Mouse (Mus musculus) intestine, embryonic 16.5 days (tissue): Measurements from ENCODE around the gene Tmem102. TPM values are rescaled to one million over a fixed set of nuclear protein-coding genes. Genes with fewer than 3 reads are reported as not detected.

Experiments
- ATAC-seq: fragments of 200-750 bp; cut with Nextera tagmentation; 2 replicates; pipeline ENCODE4 v1.8.0; 2017; ENCODE audit warnings: moderate TSS enrichment, moderate library complexity
- H3K27ac ChIP-seq: fragments of 300-500 bp; sonication (generic); 2 replicates; pipeline ENCODE4 v1.5.1; 2014; ENCODE audit warnings: mild to moderate bottlenecking, low read length
- H3K27me3 ChIP-seq: fragments of 300-500 bp; sonication (generic); replicated peaks from 2 replicates; pipeline ENCODE4 v1.6.1; 2014; ENCODE audit warnings: low read length, control low read depth, mixed read lengths; ENCODE audit not compliant: control insufficient read depth, insufficient read depth
- H3K36me3 ChIP-seq: fragments of 300-500 bp; sonication (generic); 2 replicates; pipeline ENCODE4 v1.6.1; 2014; ENCODE audit warnings: low read length, control low read depth; ENCODE audit not compliant: control insufficient read depth, insufficient read depth
- H3K4me1 ChIP-seq: fragments of 300-500 bp; sonication (generic); 2 replicates; pipeline ENCODE4 v1.6.1; 2014; ENCODE audit warnings: low read length, control low read depth, mixed read lengths; ENCODE audit not compliant: control insufficient read depth, insufficient read depth
- H3K4me2 ChIP-seq: fragments of 300-500 bp; sonication (generic); 2 replicates; pipeline ENCODE4 v1.6.1; 2014; ENCODE audit warnings: low read depth, low read length, control low read depth
- H3K4me3 ChIP-seq: fragments of 300-500 bp; sonication (generic); 2 replicates; pipeline ENCODE4 v1.5.1; 2014; ENCODE audit warnings: mild to moderate bottlenecking, low read length
- H3K9ac ChIP-seq: fragments of 300-500 bp; sonication (generic); 2 replicates; pipeline ENCODE4 v1.6.1; 2014; ENCODE audit warnings: low read depth, low read length
- H3K9me3 ChIP-seq: fragments of 300-500 bp; sonication (generic); 2 replicates; pipeline ENCODE4 v1.6.1; 2016; ENCODE audit warnings: low read length, control low read depth; ENCODE audit not compliant: control insufficient read depth
- WGBS: fragments of 180-500 bp; shearing (Covaris S2); extraction: QIAGEN DNeasy Blood & Tissue Kit; methylation state at CpG from one replicate; pipeline ENCODE4 v1.1.7; 2014; 5-methylcytosine and 5-hydroxymethylcytosine counted together
- polyA plus RNA-seq: library from polyadenylated mRNA; unstranded; fragments of >200 nt; fragmentation: Nextera tagmentation; extraction: Ambion mirVana; gene quantifications from 2 replicates; pipeline ENCODE4 v1.2.1, GENCODE M21; 2015

The Tmem102 gene
- polyA plus RNA-seq, 1 experiment from 2014 or later, result 34.6 TPM

DNA sequence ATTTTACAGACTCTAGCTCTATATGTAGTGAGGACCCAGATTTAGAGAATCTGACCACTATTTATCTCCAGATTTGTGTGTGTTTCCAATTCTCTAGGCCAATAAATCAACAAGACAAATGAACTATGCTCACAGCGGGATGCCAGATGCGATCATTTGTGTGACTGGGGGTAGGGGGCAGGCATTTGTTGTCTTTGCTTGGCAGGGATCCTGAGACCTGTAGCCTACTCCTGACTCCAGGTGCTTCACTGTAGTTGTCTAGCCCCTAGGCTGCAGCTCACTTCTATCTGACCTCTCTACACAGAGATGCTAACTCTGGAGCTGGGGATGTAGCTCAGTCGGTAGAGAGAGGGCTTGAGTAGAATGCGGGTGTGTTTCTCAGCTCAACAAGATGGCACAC is 23.6 kb downstream of the Tmem102 start:
- no peak overlapping the region for H3K9ac ChIP-seq
- no peak overlapping the region for H3K27ac ChIP-seq
- H3K36me3 ChIP-seq, result no peaks in the 10 kb centered on the region
- no peaks in the 10 kb centered on the region for H3K4me1 ChIP-seq
- 27% methylated on average over 4 of the region's 4 CpGs for WGBS
- no peaks in the 10 kb centered on the region for H3K9me3 ChIP-seq
- no peak overlapping the region for H3K4me3 ChIP-seq
- ATAC-seq, result no peak
- no peak overlapping the region for H3K4me2 ChIP-seq
- H3K27me3 ChIP-seq, result no peaks in the 10 kb centered on the region

DNA sequence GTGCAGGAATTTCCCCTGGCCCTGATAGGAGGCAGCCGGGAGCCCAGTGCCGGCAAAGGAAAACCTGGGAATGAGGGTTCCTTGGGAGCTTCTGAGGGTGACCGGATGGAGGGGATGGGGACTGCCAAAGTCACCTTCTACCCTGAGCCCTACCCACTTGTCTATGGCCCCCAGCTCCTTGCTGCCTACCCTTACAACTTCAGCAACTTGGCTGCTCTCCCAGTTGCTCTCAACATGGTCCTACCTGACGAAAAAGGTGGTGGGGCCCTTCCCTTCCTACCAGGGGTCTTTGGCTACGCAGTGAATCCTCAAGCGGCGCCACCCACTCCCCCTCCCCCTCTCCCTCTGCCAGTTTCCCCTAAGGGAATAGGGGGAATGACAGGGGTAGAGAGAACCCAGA is 26.4 kb downstream of the Tmem102 start:
- H3K4me2 ChIP-seq, result no peak overlapping the region
- 44% methylated on average over 7 of the region's 7 CpGs for WGBS
- ATAC-seq, result no peak

DNA sequence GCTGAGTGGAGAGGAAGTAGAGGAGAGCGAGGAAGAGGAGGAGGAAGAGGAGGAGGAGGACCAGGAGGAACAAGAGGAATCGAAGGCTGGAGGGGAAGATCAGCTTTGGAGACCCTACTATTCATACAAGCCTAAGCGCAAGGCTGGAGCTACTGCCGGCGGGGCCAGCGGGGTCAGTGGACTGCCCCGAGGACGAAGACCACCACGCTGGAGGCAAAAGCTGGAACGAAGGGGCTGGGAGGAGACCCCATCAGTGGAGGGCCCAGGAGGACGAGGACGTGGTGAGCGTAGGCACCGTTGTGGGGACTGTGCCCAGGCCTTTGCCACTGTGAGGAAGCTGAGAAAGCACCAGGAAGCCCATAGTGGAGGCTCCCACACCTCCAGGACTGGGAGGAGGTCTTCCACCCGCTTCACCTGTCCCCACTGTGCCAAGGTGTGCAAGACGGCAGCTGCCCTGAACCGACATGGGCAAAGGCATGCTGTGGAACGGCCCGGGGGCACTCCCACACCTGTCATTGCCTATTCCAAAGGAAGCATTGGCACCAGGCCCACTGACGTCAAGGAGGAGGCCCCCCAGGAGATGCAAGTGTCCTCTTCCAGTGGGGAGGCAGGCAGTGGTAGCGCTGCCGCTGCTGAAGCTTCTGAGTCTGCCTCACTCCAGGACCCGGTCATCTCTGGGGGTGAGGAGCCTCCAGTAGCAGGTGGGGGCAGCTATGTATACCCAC is 27.0 kb downstream of the Tmem102 start:
- H3K27ac ChIP-seq, result no peak overlapping the region
- no peak overlapping the region for H3K4me3 ChIP-seq
- H3K9me3 ChIP-seq, result no peaks in the 10 kb centered on the region
- no peaks in the 10 kb centered on the region for H3K4me1 ChIP-seq
- 0 out of 2 replicates have a peak, but pooled peaks cover 2% of the 10 kb centered on the region for H3K36me3 ChIP-seq
- H3K9ac ChIP-seq, result no peak overlapping the region
- 73% methylated on average over 23 of the region's 23 CpGs for WGBS
- no peak for ATAC-seq
- H3K27me3 ChIP-seq, result no peaks in the 10 kb centered on the region
- no peak overlapping the region for H3K4me2 ChIP-seq

More for the DNA sequence above, 26.4 kb downstream of the Tmem102 start:
- H3K27me3 ChIP-seq, result no peaks in the 10 kb centered on the region
- no peaks in the 10 kb centered on the region for H3K9me3 ChIP-seq
- no peak overlapping the region for H3K9ac ChIP-seq
- H3K36me3 ChIP-seq, result 0 out of 2 replicates have a peak, but pooled peaks cover 2% of the 10 kb centered on the region
- H3K4me3 ChIP-seq, result no peak overlapping the region
- no peaks in the 10 kb centered on the region for H3K4me1 ChIP-seq
- H3K27ac ChIP-seq, result no peak overlapping the region

DNA sequence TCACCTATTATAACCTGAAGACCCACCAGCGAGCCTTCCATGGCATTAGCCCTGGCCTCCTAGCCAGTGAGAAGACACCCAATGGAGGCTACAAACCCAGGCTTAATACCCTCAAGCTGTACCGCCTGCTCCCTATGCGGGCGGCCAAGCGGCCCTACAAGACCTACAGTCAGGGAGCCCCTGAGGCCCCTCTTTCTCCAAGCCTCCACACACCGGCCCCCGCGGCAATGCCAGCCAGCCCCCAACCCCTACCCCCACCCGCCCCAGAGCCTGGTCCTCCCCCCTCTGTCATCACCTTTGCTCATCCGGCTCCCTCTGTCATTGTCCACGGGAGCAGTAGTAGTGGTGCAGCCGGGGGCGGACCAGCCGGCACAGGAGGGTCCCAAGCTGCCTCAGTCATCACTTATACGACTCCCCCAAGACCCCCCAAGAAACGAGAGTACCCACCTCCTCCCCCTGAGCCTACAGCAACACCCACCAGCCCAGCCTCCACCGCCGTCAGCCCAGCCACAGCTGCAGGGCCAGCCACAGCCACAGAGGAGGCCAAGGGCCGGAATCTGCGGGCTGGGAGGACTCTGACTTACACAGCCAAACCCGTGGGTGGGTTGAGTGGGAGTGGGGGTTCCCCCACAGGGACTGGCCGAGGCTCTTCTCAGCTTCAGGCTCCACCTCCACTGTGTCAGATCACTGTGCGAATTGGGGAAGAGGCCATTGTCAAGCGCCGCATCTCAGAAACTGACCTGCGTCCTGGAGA is 27.7 kb downstream of the Tmem102 start:
- Histone ChIP-seq H3K36me3 (0 out of 2 replicates have a peak, but pooled peaks cover 2% of the 10 kb centered on the region), H3K4me1 (no peaks in the 10 kb centered on the region), H3K4me3 (no peak overlapping the region), H3K27me3 (no peaks in the 10 kb centered on the region), H3K4me2 (no peak overlapping the region), H3K27ac (no peak overlapping the region), H3K9ac (no peak overlapping the region), H3K9me3 (no peaks in the 10 kb centered on the region)
- ATAC-seq, result no peak
- 64% methylated on average over 26 of the region's 26 CpGs for WGBS

DNA sequence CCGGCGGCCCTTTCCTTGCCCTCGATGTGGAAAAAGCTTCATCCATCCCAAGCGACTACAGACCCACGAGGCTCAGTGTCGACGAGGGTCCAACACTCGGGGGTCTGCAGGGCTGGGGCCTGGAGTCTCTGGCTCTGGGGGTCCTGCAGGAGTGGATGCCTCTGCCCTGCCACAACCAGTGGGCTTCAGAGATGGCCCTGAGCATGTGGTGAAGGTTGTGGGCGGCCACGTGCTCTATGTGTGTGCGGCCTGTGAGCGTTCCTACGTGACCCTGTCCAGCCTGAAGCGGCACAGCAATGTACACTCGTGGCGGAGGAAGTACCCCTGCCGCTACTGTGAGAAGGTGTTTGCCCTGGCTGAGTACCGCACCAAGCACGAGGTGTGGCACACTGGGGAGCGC is 28.9 kb downstream of the Tmem102 start:
- Histone ChIP-seq H3K9me3 (no peaks in the 10 kb centered on the region), H3K4me2 (no peak overlapping the region), H3K4me3 (no peak overlapping the region), H3K27ac (no peak overlapping the region), H3K27me3 (no peaks in the 10 kb centered on the region), H3K4me1 (no peaks in the 10 kb centered on the region), H3K36me3 (0 out of 2 replicates have a peak, but pooled peaks cover 2% of the 10 kb centered on the region), H3K9ac (no peak overlapping the region)
- WGBS, result 82% methylated on average over 20 of the region's 20 CpGs
- ATAC-seq, result no peak

DNA sequence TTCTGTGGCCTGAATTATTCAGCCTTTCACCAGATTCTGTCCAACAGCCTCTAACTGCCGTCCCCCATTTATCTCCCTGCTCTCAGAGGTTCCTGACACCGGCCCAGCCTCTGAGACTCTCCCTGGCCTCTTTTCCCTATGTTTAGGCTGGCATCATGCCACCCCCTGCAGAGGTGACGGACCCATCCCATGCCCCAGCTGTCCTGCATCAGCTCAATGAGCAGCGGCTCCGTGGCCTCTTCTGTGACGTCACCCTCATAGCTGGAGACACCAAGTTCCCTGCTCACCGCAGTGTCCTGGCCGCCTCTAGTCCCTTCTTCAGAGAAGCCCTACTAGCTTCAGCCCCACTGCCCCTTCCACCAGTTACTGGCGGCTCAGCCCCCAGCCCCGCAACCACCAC is 29.7 kb downstream of the Tmem102 start:
- WGBS, result 66% methylated on average over 10 of the region's 10 CpGs
- 0 out of 2 replicates have a peak, but pooled peaks cover 2% of the 10 kb centered on the region for H3K36me3 ChIP-seq
- no peak for ATAC-seq
- no peaks in the 10 kb centered on the region for H3K9me3 ChIP-seq
- H3K27me3 ChIP-seq, result no peaks in the 10 kb centered on the region
- no peak overlapping the region for H3K9ac ChIP-seq
- H3K4me3 ChIP-seq, result no peak overlapping the region
- H3K4me2 ChIP-seq, result no peak overlapping the region
- H3K4me1 ChIP-seq, result no peaks in the 10 kb centered on the region
- no peak overlapping the region for H3K27ac ChIP-seq

DNA sequence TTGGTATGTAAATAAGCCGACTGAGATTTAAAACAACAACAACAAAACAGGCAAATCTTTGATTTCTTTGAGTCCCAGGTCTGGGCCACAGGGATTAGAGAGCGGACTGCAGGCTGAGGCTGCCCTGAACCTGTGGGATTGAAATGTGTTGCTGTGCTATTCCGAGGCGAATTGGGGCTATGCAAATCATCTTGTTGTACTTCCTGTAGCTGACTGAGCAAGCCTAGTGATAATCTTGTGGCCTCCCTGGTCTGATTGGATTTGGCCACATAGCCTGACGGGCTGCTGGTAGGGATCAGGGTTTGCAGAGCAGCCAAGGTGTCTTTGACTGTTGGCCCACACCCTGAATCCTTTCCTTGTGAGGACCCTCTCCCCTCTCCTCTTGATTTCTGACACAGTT is 30.5 kb downstream of the Tmem102 start:
- Histone ChIP-seq H3K9ac (no peak overlapping the region), H3K4me2 (no peak overlapping the region), H3K27me3 (no peaks in the 10 kb centered on the region), H3K4me3 (no peak overlapping the region), H3K27ac (no peak overlapping the region), H3K4me1 (no peaks in the 10 kb centered on the region), H3K36me3 (0 out of 2 replicates have a peak, but pooled peaks cover 2% of the 10 kb centered on the region), H3K9me3 (no peaks in the 10 kb centered on the region)
- ATAC-seq, result no peak
- WGBS, result 66% methylated on average over 5 of the region's 5 CpGs

DNA sequence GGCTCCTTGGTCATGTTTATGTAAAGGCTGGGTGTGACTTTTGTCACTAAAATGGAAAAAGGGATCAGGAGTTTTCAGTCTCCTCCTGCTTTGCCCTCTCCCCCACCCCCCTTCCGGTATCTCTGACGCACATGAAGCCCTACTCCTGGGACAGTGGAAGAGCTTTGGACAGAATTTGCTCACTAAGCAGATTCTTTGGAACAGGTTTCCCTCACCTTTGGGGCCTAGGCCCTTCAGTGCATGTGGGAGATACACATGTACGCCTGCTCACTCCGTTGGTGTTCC is 37.9 kb downstream of the Tmem102 start:
- H3K36me3 ChIP-seq, result no peaks in the 10 kb centered on the region
- no peaks in the 10 kb centered on the region for H3K27me3 ChIP-seq
- H3K9ac ChIP-seq, result 0 out of 2 replicates have a peak overlapping the region, but pooled peaks have one; percentile 97
- peaks cover 14% of the 10 kb centered on the region for H3K4me1 ChIP-seq
- no peak overlapping the region for H3K4me3 ChIP-seq
- H3K27ac ChIP-seq, result no peak overlapping the region
- peak overlapping the region; percentile 78 for H3K4me2 ChIP-seq
- no peak for ATAC-seq
- H3K9me3 ChIP-seq, result no peaks in the 10 kb centered on the region; the same call in 1 of the 2 replicates
- WGBS, result 51% methylated on average over 4 of the region's 4 CpGs

DNA sequence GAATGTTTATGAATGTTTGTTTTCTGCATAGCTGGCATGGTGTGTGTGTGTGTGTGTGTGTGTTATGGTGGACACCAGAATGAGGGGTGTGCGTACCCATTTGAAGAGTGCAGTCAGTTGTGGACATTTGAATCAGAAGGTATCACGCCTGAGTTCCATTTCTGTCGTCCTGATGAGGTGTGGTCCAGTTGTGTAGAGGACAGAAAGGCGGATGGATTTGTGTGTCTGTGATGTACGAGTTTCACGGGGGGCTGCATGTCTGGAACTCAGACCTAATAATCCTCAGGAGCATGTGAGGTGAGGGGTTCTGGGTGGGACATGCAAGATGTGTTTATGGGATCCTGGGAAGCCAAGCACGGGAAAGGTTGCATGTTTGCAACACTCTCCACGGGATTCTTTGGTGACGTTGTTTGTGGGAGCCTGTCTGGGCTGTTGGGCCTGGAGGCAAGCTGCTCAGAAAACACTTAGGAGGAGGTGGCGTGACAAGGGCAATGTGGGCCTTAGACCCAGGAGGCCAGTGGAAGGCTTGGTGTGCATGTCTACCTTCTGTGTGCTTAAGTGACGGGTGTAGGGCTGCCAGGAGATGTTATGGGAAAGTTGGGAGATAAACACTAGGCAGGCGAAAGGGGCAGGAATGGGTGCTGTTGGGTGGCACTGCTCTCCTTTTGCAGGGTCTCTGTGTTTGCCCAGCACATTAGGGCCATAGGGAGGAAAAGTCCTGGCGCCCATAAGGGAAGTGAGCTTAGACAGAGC is 38.4 kb downstream of the Tmem102 start:
- H3K27ac ChIP-seq, result no peak overlapping the region
- 51% methylated on average over 13 of the region's 13 CpGs for WGBS
- H3K27me3 ChIP-seq, result no peaks in the 10 kb centered on the region
- peak overlapping the region; percentile 78 for H3K4me2 ChIP-seq
- no peaks in the 10 kb centered on the region; the same call in 1 of the 2 replicates for H3K9me3 ChIP-seq
- H3K4me3 ChIP-seq, result peak overlapping the region; percentile 93
- no peaks in the 10 kb centered on the region for H3K36me3 ChIP-seq
- H3K4me1 ChIP-seq, result peaks cover 14% of the 10 kb centered on the region
- ATAC-seq, result peak; percentile 3; the same call in 1 of the 2 replicates
- H3K9ac ChIP-seq, result peak overlapping the region; percentile 97; the same call in 1 of the 2 replicates
